Mouse (Mus musculus): ENCODE measurements around the gene Pih1d1.
A peak's percentile ranks its signal among the peaks of the same experiment; 100 is the strongest.

The Pih1d1 gene

GRCm38 (mm10) chr7:45195341-45196175, 41.5 kb downstream of the Pih1d1 start:
- peak; percentile 80 for DNase-seq

- DNase-seq, result no peak
Observed at GRCm38 (mm10) chr7:45196176-45196535, 42.1 kb downstream of the Pih1d1 start.

- DNase-seq, result peak; percentile 52
Observed at GRCm38 (mm10) chr7:45196994-45197393, 42.9 kb downstream of the Pih1d1 start.

GRCm38 (mm10) chr7:45198435-45198834, 44.3 kb downstream of the Pih1d1 start:
- DNase-seq, result peak; percentile 93

GRCm38 (mm10) chr7:45198961-45199360, 44.9 kb downstream of the Pih1d1 start:
- peak; percentile 57 for DNase-seq

- DNase-seq, result no peak
Observed at GRCm38 (mm10) chr7:45202654-45203053, 48.6 kb downstream of the Pih1d1 start.

- peak; percentile 97 for DNase-seq
Observed at GRCm38 (mm10) chr7:45204380-45205143, 50.5 kb downstream of the Pih1d1 start, which contains the start of gene Ccdc155. Gene Ccdc155, minus strand, starts transcription at chr7:45204892.

GRCm38 (mm10) chr7:45208260-45208659, 54.2 kb downstream of the Pih1d1 start:
- DNase-seq, result no peak
